Mouse (Mus musculus): ENCODE results near the gene Adamtsl3.

DNA sequence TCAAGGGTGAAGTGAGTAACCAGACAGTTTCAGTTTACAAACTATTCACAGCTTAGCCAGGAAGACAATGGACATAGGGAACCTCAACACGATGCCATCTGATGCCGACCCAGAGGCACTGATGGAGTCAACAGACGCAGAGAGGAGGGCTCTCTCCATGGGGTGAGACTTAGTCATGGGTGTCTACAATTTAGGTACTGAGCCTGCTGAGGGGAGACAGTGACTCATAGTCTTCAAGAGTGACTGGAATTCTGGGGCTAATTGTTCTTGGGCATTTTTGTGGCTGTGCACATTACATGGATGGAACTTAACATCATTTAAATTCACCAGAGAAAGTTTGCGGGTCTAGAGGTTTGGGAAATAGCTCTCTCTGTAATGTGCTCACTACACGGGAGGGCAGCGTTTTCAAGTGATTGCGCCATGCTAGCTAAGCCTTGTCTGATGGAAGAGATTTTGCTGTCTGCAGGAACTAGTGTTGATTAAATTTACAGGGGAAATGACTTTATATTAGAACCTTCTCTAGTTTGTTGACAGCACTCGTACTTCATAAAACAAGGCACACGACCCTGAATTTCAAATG lies 70.1 kb downstream of the Adamtsl3 start:
- TF ChIP-seq CTCF (conservative IDR thresholded peaks at IDR 0.05; ENCODE audit: low read length) (no peak), POU5F1 (IDR thresholded peaks at IDR 0.05; ENCODE audit: borderline replicate concordance, low read length) (no peak)
